Mouse (Mus musculus): ENCODE data around the gene Gng12.

DNA sequence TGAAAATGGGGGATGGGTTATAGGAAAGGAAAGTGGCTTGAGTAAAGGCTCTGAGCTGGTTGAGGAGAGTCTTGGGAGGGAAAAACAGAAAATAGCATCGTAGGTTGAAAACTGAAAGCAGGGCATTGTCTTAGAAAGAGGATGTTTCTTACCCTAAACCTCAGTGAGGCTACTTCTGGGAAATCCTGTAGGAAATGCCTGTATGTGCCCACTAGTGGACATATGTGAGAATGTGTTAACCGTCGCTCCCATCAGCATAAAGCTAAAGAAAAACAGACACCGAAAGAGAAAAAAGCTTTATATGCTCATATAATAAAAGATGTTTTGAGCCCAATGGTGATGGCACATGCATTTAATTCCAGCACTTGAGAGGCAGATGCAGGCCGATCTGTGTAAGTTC is 163.9 kb downstream of the Gng12 start:
- TF ChIP-seq CTCF (IDR thresholded peaks at IDR 0.05; ENCODE audit: low read depth, low read length) (no peak), POLR2A (IDR thresholded peaks at IDR 0.05; ENCODE audit: insufficient read depth, low read length) (no peak)
